Mouse (Mus musculus) kidney, embryonic 14.5 days (tissue): ENCODE measurements around the gene Vmn2r7. TPM values are rescaled to one million over a fixed set of nuclear protein-coding genes. Genes with fewer than 3 reads are reported as not detected.
"Not testable (repeated sequence)": the region's sequence is repeated elsewhere in the genome, so short reads cannot be mapped to it uniquely, and the experiment has no call there.

ENCODE experiments used
- ATAC-seq: fragments of 200-750 bp; cut with Nextera tagmentation; 2 replicates; pipeline ENCODE4 v1.8.0; 2017; ENCODE audit warnings: moderate number of reproducible peaks, mild to moderate bottlenecking, moderate TSS enrichment, moderate library complexity; ENCODE audit not compliant: low FRiP score, low TSS enrichment
- H3K27ac ChIP-seq: fragments of 300-500 bp; sonication (generic); 2 replicates; pipeline ENCODE4 v1.5.1; 2014; ENCODE audit warnings: low read depth, mild to moderate bottlenecking, low read length, moderate library complexity, mixed read lengths
- H3K27me3 ChIP-seq: fragments of 300-500 bp; sonication (generic); 2 replicates; pipeline ENCODE4 v1.6.1; 2014; ENCODE audit warnings: mild to moderate bottlenecking, low read length; ENCODE audit not compliant: control insufficient read depth, insufficient read depth
- H3K36me3 ChIP-seq: fragments of 300-500 bp; sonication (generic); 2 replicates; pipeline ENCODE4 v1.6.1; 2014; ENCODE audit warnings: low read length, mixed read lengths; ENCODE audit not compliant: control insufficient read depth, insufficient read depth
- H3K4me1 ChIP-seq: fragments of 300-500 bp; sonication (generic); 2 replicates; pipeline ENCODE4 v1.6.1; 2014; ENCODE audit warnings: low read length, mixed read lengths; ENCODE audit not compliant: control insufficient read depth, insufficient read depth
- H3K4me2 ChIP-seq: fragments of 300-500 bp; sonication (generic); replicated peaks from 2 replicates; pipeline ENCODE4 v1.6.1; 2014; ENCODE audit warnings: low read depth, mild to moderate bottlenecking, low read length
- H3K4me3 ChIP-seq: fragments of 300-500 bp; sonication (generic); 2 replicates; pipeline ENCODE4 v1.5.1; 2014; ENCODE audit warnings: mild to moderate bottlenecking, low read length
- H3K9ac ChIP-seq: fragments of 300-500 bp; sonication (generic); 2 replicates; pipeline ENCODE4 v1.6.1; 2014; ENCODE audit warnings: low read depth, mild to moderate bottlenecking, low read length, moderate library complexity
- H3K9me3 ChIP-seq: fragments of 300-500 bp; sonication (generic); 2 replicates; pipeline ENCODE4 v1.6.1; 2016; ENCODE audit warnings: low read length; ENCODE audit not compliant: control insufficient read depth
- WGBS: fragments of 180-500 bp; shearing (Covaris S2); extraction: QIAGEN DNeasy Blood & Tissue Kit; methylation state at CpG from one replicate; pipeline ENCODE4 v1.1.7; 2014; 5-methylcytosine and 5-hydroxymethylcytosine counted together
- polyA plus RNA-seq: library from polyadenylated mRNA; unstranded; fragments of >200 nt; fragmentation: Nextera tagmentation; extraction: Ambion mirVana; gene quantifications from 2 replicates; pipeline ENCODE4 v1.2.1, GENCODE M21; 2014

The Vmn2r7 gene
- polyA plus RNA-seq, result not detected in 2 replicates

- H3K4me2 ChIP-seq, H3K27ac ChIP-seq, H3K9me3 ChIP-seq, H3K27me3 ChIP-seq, H3K36me3 ChIP-seq, H3K9ac ChIP-seq, H3K4me1 ChIP-seq, H3K4me3 ChIP-seq, ATAC-seq: not testable (repeated sequence)
- WGBS, result 85% methylated on average over 2 of the region's 3 CpGs
Measured at GRCm38 (mm10) chr3:64844665-64845064, at the start of gene Vmn2r7. Gene Vmn2r7, minus strand, starts transcription at chr3:64844765.

- Histone ChIP-seq H3K4me1 (no peaks in the 10 kb centered on the region), H3K27me3 (no peaks in the 10 kb centered on the region), H3K9me3 (no peaks in the 10 kb centered on the region), H3K27ac (no peak overlapping the region), H3K4me2 (no peak overlapping the region), H3K9ac (no peak overlapping the region), H3K4me3 (no peak overlapping the region), H3K36me3 (no peaks in the 10 kb centered on the region)
- WGBS, result 56% methylated on average over 1 of the region's 1 CpGs
- no peak for ATAC-seq
Measured at GRCm38 (mm10) chr3:64889725-64890124, 45.2 kb upstream of the Vmn2r7 start.

GRCm38 (mm10) chr3:64878199-64878977, 33.8 kb upstream of the Vmn2r7 start:
- no peaks in the 10 kb centered on the region for H3K36me3 ChIP-seq
- H3K27ac ChIP-seq, result no peak overlapping the region
- H3K9me3 ChIP-seq, result no peaks in the 10 kb centered on the region
- no peaks in the 10 kb centered on the region for H3K4me1 ChIP-seq
- no peak overlapping the region for H3K9ac ChIP-seq
- H3K4me2 ChIP-seq, result no peak overlapping the region
- WGBS, result 55% methylated on average over 3 of the region's 3 CpGs
- no peak overlapping the region for H3K4me3 ChIP-seq
- ATAC-seq, result no peak
- H3K27me3 ChIP-seq, result no peaks in the 10 kb centered on the region

- Histone ChIP-seq H3K4me2 (no peak overlapping the region), H3K4me3 (no peak overlapping the region), H3K4me1 (no peaks in the 10 kb centered on the region), H3K9me3 (no peaks in the 10 kb centered on the region), H3K27me3 (no peaks in the 10 kb centered on the region), H3K9ac (no peak overlapping the region), H3K36me3 (no peaks in the 10 kb centered on the region), H3K27ac (no peak overlapping the region)
- ATAC-seq, result no peak
- 54% methylated on average over 1 of the region's 1 CpGs for WGBS
Measured at GRCm38 (mm10) chr3:64876669-64877068, 32.1 kb upstream of the Vmn2r7 start.

- no peak overlapping the region for H3K4me2 ChIP-seq
- WGBS, result 88% methylated on average over 2 of the region's 2 CpGs
- no peak overlapping the region for H3K4me3 ChIP-seq
- no peaks in the 10 kb centered on the region for H3K27me3 ChIP-seq
- H3K36me3 ChIP-seq, result no peaks in the 10 kb centered on the region
- no peaks in the 10 kb centered on the region for H3K4me1 ChIP-seq
- ATAC-seq, result no peak
- no peaks in the 10 kb centered on the region for H3K9me3 ChIP-seq
- no peak overlapping the region for H3K9ac ChIP-seq
- no peak overlapping the region for H3K27ac ChIP-seq
Measured at GRCm38 (mm10) chr3:64842881-64843280, 1.7 kb downstream of the Vmn2r7 start.

GRCm38 (mm10) chr3:64842299-64842698, 2.3 kb downstream of the Vmn2r7 start:
- no peak overlapping the region for H3K9ac ChIP-seq
- no peaks in the 10 kb centered on the region for H3K9me3 ChIP-seq
- 10% methylated on average over 4 of the region's 4 CpGs for WGBS
- no peak for ATAC-seq
- no peak overlapping the region for H3K27ac ChIP-seq
- H3K4me2 ChIP-seq, result no peak overlapping the region
- H3K36me3 ChIP-seq, result no peaks in the 10 kb centered on the region
- H3K4me1 ChIP-seq, result no peaks in the 10 kb centered on the region
- H3K27me3 ChIP-seq, result no peaks in the 10 kb centered on the region
- no peak overlapping the region for H3K4me3 ChIP-seq

GRCm38 (mm10) chr3:64831134-64831533, 13.4 kb downstream of the Vmn2r7 start:
- H3K27ac ChIP-seq, result no peak overlapping the region
- no peak overlapping the region for H3K9ac ChIP-seq
- no peak overlapping the region for H3K4me2 ChIP-seq
- no peaks in the 10 kb centered on the region for H3K4me1 ChIP-seq
- no peaks in the 10 kb centered on the region for H3K36me3 ChIP-seq
- ATAC-seq, result no peak
- no peaks in the 10 kb centered on the region for H3K27me3 ChIP-seq
- no peaks in the 10 kb centered on the region for H3K9me3 ChIP-seq
- H3K4me3 ChIP-seq, result no peak overlapping the region
- 87% methylated on average over 1 of the region's 1 CpGs for WGBS

- Histone ChIP-seq H3K27me3 (no peaks in the 10 kb centered on the region), H3K4me1 (no peaks in the 10 kb centered on the region), H3K4me2 (no peak overlapping the region), H3K36me3 (no peaks in the 10 kb centered on the region), H3K27ac (no peak overlapping the region), H3K4me3 (no peak overlapping the region), H3K9me3 (no peaks in the 10 kb centered on the region), H3K9ac (no peak overlapping the region)
- no peak for ATAC-seq
- 45% methylated on average over 6 of the region's 6 CpGs for WGBS
Measured at GRCm38 (mm10) chr3:64791245-64791591, 53.3 kb downstream of the Vmn2r7 start.

GRCm38 (mm10) chr3:64790509-64791244, 53.9 kb downstream of the Vmn2r7 start:
- no peaks in the 10 kb centered on the region for H3K27me3 ChIP-seq
- WGBS, result 52% methylated on average over 10 of the region's 10 CpGs
- H3K9me3 ChIP-seq, result no peaks in the 10 kb centered on the region
- no peak overlapping the region for H3K9ac ChIP-seq
- H3K27ac ChIP-seq, result no peak overlapping the region
- no peak overlapping the region for H3K4me3 ChIP-seq
- no peaks in the 10 kb centered on the region for H3K4me1 ChIP-seq
- peak; percentile 62; the same call in 1 of the 2 replicates for ATAC-seq
- no peaks in the 10 kb centered on the region for H3K36me3 ChIP-seq
- no peak overlapping the region for H3K4me2 ChIP-seq
